Mouse (Mus musculus) myocyte (in vitro differentiated cells): ENCODE measurements around the gene Tcf12. TPM values are rescaled to one million over a fixed set of nuclear protein-coding genes. Genes with fewer than 3 reads are reported as not detected.

Experiments used
- H3K27me3 ChIP-seq: one replicate; pipeline ENCODE4 v1.6.1; 2011; ENCODE audit not compliant: control insufficient read depth, insufficient read depth, insufficient read length
- H3K36me3 ChIP-seq: one replicate; pipeline ENCODE4 v1.6.1; 2011; ENCODE audit not compliant: control insufficient read depth, insufficient read depth
- H3K4me2 ChIP-seq: one replicate; pipeline ENCODE4 v1.6.1; 2011; ENCODE audit warnings: low read depth, control low read depth
- H3K4me3 ChIP-seq: one replicate; pipeline ENCODE4 v1.5.1; 2011; ENCODE audit warnings: mild to moderate bottlenecking, control low read depth, moderate library complexity
- H3K79me2 ChIP-seq: one replicate; pipeline ENCODE4 v1.6.1; 2011; ENCODE audit not compliant: control insufficient read depth, insufficient read depth
- H3ac ChIP-seq: one replicate; pipeline ENCODE4 v1.6.1; 2011; ENCODE audit not compliant: control insufficient read depth, insufficient read length
- CEBPB ChIP-seq: IDR thresholded peaks from 2 replicates; pipeline ENCODE4 v1.6.1; 2011; ENCODE audit warnings: mild to moderate bottlenecking, moderate library complexity; ENCODE audit not compliant: poor library complexity, insufficient read depth, severe bottlenecking
- E2F4 ChIP-seq: IDR thresholded peaks from one replicate; pipeline ENCODE4 v1.6.1; 2011; ENCODE audit warnings: mild to moderate bottlenecking, control low read depth, moderate library complexity; ENCODE audit not compliant: insufficient read depth
- MAX ChIP-seq: IDR thresholded peaks from one replicate; pipeline ENCODE4 v1.6.1; 2011; ENCODE audit warnings: low read depth, mild to moderate bottlenecking, control low read depth
- MYOD1 ChIP-seq, 3 experiments: IDR thresholded peaks; one replicate each; pipeline ENCODE4 v1.6.1; 2011; ENCODE audit warnings: control low read depth in 2 of 3, low read depth in 2 of 3, mild to moderate bottlenecking in 2 of 3, moderate library complexity in 1 of 3; ENCODE audit not compliant: insufficient read length in 2 of 3, control insufficient read depth in 1 of 3
- MYOG ChIP-seq, 3 experiments: IDR thresholded peaks; one replicate each; pipeline ENCODE4 v1.6.1; 2011; ENCODE audit warnings: control low read depth in 2 of 3, low read depth in 2 of 3, mild to moderate bottlenecking in 2 of 3; ENCODE audit not compliant: insufficient read length in 2 of 3, control insufficient read depth in 1 of 3, insufficient read depth in 1 of 3
- POLR2A ChIP-seq: IDR thresholded peaks from one replicate; pipeline ENCODE4 v1.6.1; 2011; ENCODE audit warnings: low read depth, mild to moderate bottlenecking, control low read depth, moderate library complexity; ENCODE audit not compliant: insufficient read length
- POLR2AphosphoS2 ChIP-seq: IDR thresholded peaks from one replicate; pipeline ENCODE4 v1.6.1; 2011; ENCODE audit warnings: low read depth, control low read depth; ENCODE audit not compliant: insufficient read length
- REST ChIP-seq: IDR thresholded peaks from one replicate; pipeline ENCODE4 v1.6.1; 2011; ENCODE audit warnings: mild to moderate bottlenecking, control low read depth, moderate library complexity; ENCODE audit not compliant: insufficient read depth, insufficient read length
- SRF ChIP-seq: IDR thresholded peaks from one replicate; pipeline ENCODE4 v1.6.1; 2011; ENCODE audit warnings: low read depth; ENCODE audit not compliant: control insufficient read depth, insufficient read length
- TCF12 ChIP-seq: IDR thresholded peaks from one replicate; pipeline ENCODE4 v1.6.1; 2011; ENCODE audit warnings: mild to moderate bottlenecking, control low read depth; ENCODE audit not compliant: poor library complexity, insufficient read depth, severe bottlenecking
- TCF3 ChIP-seq: IDR thresholded peaks from one replicate; pipeline ENCODE4 v1.6.1; 2011; ENCODE audit warnings: low read depth, control low read depth; ENCODE audit not compliant: insufficient read length
- USF1 ChIP-seq: IDR thresholded peaks from one replicate; pipeline ENCODE4 v1.6.1; 2011; ENCODE audit warnings: low read depth, mild to moderate bottlenecking, control low read depth, moderate library complexity
- polyA plus RNA-seq: library from polyadenylated mRNA; unstranded; fragments of >200 nt; fragmentation: generic; extraction: Trizol; gene quantifications from one replicate; pipeline ENCODE4 v1.2.1, GENCODE M21; 2012; ENCODE audit warnings: missing spikeins

Tcf12 gene
- polyA plus RNA-seq, 1 experiment = 34.6 TPM

DNA sequence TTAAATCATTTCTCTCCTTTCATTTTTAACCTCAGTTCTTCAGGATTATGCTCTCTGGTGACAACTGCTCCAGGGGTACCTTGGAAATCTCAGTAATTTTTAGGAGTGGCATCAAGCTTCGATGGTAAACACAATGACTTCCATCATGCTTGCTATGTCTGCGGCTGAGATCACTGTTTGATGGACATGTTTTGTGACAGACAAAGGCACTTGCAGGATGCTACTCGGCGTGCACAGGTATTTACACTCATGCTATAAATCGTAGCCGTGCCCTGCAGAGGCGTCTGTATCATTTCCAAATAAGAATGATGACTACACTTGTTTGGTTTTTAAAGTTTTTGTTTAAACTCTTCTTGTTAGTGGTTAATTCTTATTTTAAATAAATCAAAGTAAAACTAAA, 248.3 kb downstream of the Tcf12 start:
- Histone ChIP-seq H3K4me3 (no peak overlapping the region), H3ac (no peak overlapping the region), H3K79me2 (no peaks in the 10 kb centered on the region), H3K27me3 (no peaks in the 10 kb centered on the region), H3K4me2 (no peak overlapping the region), H3K36me3 (peaks cover 18% of the 10 kb centered on the region)
- TF ChIP-seq USF1 (no peak), TCF12 (no peak), POLR2AphosphoS2 (no peak)

DNA sequence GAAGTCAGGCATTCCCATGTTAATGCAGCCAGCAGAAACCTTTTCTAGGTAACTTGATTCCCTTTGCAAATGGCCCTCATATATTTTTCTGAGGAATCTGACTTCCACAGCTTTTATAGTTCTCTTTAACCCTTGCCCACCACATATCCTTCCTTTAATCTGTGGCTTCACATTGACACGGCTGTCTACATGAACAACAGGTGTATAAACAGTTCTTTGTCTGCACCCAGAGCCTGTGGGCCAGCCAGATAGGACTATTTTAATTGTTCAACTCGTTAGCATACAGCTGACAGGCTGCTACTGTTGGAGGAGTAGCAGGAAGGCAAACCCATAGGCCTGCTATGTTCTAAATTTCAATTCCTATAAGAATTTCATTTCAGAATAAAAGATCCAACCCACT, 250.0 kb downstream of the Tcf12 start:
- Histone ChIP-seq H3K79me2 (no peaks in the 10 kb centered on the region), H3K4me3 (no peak overlapping the region), H3K4me2 (peak overlapping the region; percentile 35), H3K36me3 (peaks cover 31% of the 10 kb centered on the region), H3ac (no peak overlapping the region), H3K27me3 (no peaks in the 10 kb centered on the region)
- TF ChIP-seq MYOG (IDR thresholded peaks at IDR 0.05; ENCODE audit: control insufficient read depth in 1 of 3, insufficient read depth in 1 of 3, insufficient read length in 2 of 3, low read depth in 2 of 3) = peak in 2 of 3 experiments; percentile 27 to 35
- TF ChIP-seq POLR2A = no peak
- no peak for TF ChIP-seq CEBPB
- TF ChIP-seq E2F4 = no peak
- no peak for TF ChIP-seq POLR2AphosphoS2
- TF ChIP-seq REST = no peak
- TF ChIP-seq SRF = no peak
- no peak for TF ChIP-seq USF1
- peak; percentile 19 for TF ChIP-seq TCF3
- TF ChIP-seq MAX = no peak
- peak; percentile 75 for TF ChIP-seq TCF12
- TF ChIP-seq MYOD1 (IDR thresholded peaks at IDR 0.05; ENCODE audit: control insufficient read depth in 1 of 3, insufficient read length in 2 of 3, low read depth in 2 of 3) = peak; percentile 49 to 89 (median 88)

DNA sequence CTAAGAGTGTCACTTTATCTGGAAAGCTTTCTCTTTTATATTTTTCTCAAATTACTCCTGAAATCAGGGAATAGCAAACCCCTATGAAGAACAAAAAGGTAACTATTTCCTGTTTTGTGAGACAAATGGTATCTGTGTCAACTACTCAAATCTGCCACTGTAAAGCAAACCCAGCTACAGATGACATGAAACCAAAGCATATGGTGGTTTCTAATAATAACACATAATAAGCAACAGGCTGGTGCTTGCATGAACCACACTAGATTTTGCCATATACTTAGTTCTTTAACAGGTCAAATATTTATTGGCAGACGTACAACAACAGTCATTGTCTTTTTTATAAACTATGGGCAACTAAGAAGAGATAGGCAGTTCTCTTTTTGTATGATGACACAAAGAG, 253.7 kb downstream of the Tcf12 start:
- H3K4me3 ChIP-seq = no peak overlapping the region
- no peak overlapping the region for H3K4me2 ChIP-seq
- no peak overlapping the region for H3ac ChIP-seq
- TF ChIP-seq MAX (no peak), TCF3 (no peak), SRF (no peak), POLR2A (no peak), E2F4 (no peak), MYOG (IDR thresholded peaks at IDR 0.05; ENCODE audit: control insufficient read depth in 1 of 3, insufficient read depth in 1 of 3, insufficient read length in 2 of 3, low read depth in 2 of 3) (no peak), REST (no peak)
- no peaks in the 10 kb centered on the region for H3K27me3 ChIP-seq
- no peaks in the 10 kb centered on the region for H3K79me2 ChIP-seq
- peaks cover 50% of the 10 kb centered on the region for H3K36me3 ChIP-seq

DNA sequence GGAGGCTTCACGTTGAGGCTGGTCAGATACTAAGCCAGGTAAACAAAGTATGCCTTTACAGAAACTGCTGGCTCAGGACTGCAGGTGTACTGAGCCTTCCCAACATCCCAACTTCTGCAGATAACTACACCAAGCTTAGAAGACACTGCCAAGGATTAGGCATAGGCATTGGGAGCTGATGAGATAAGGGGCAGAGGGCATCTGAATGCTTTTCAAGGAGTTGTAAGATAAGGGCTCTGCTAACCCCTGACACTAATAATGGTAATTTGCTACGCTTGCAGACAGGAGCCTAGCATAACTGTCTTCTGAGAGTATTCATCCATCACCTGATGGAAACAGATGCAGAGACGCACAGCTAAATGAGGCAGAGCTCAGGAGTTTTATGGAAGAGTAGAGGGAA, 257.8 kb downstream of the Tcf12 start:
- Histone ChIP-seq H3ac (no peak overlapping the region), H3K4me3 (no peak overlapping the region), H3K36me3 (peaks cover 50% of the 10 kb centered on the region), H3K4me2 (no peak overlapping the region), H3K79me2 (no peaks in the 10 kb centered on the region), H3K27me3 (no peaks in the 10 kb centered on the region)
- TF ChIP-seq MYOG (IDR thresholded peaks at IDR 0.05; ENCODE audit: control insufficient read depth in 1 of 3, insufficient read depth in 1 of 3, insufficient read length in 2 of 3, low read depth in 2 of 3) (no peak), MAX (no peak), E2F4 (no peak), SRF (no peak), CEBPB (no peak), USF1 (no peak)

DNA sequence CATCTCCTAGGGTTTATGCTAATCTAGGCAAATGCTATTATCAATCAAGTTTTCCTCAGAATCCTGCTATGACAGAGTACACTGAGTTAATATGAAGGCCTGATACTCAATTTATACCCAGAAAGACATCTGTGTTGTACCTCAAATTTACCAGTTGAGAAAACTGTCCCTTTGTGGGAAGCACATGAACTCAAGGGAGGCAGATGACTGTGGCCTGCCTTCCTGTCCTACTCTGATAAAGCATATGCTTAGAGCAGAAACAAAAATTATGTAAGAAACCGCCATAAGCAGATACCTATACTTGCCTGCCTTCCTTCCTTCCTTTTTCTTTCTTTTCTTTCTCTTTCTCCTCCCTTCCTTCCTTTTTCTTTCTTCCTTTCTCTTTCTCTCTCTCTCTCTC, 261.4 kb downstream of the Tcf12 start:
- TF ChIP-seq TCF12 (no peak), SRF (no peak), MYOG (IDR thresholded peaks at IDR 0.05; ENCODE audit: control insufficient read depth in 1 of 3, insufficient read depth in 1 of 3, insufficient read length in 2 of 3, low read depth in 2 of 3) (no peak), USF1 (no peak), CEBPB (no peak), REST (no peak), TCF3 (no peak), POLR2A (no peak), POLR2AphosphoS2 (no peak), E2F4 (no peak), MYOD1 (IDR thresholded peaks at IDR 0.05; ENCODE audit: control insufficient read depth in 1 of 3, insufficient read length in 2 of 3, low read depth in 2 of 3) (no peak), MAX (no peak)

More for the DNA sequence above, 261.4 kb downstream of the Tcf12 start:
- Histone ChIP-seq H3K4me3 (no peak overlapping the region), H3K4me2 (no peak overlapping the region), H3K27me3 (no peaks in the 10 kb centered on the region), H3K36me3 (peaks cover 33% of the 10 kb centered on the region), H3K79me2 (no peaks in the 10 kb centered on the region), H3ac (no peak overlapping the region)
